15 mouse cellular contexts compared by ENCODE assay signal in the genomic region with DNA sequence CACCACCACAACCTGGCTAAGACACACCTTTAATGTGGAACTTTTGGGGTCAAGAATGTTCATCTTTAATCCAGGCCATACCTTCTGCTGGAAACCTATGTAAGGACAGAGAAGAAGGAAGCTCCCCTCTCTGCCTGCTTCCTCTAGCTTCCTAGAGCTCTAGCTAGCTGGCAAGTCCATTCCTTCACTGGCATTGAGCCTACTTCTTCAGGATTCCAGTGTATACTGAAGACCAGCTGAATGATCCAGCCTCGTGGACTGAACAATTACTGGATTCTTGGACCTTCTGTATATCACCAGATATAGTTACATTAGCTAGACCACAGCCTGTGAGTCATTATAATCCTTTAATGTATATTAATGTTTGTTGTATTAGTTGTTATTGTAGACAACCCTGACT.
A peak's percentile ranks its signal among the peaks of the same experiment; 100 is the strongest.
DNase-seq lines count a peak whose midpoint lies in the region.
"Had no signal": no experiment of that assay in that cellular context is flagged by ENCODE, and none has a peak within 500 bp of the region (broad histone marks: within the 10 kb centered on the region; RNA-seq: fewer than 3 reads in every experiment).

No protein-coding gene starts in this region.

- DNase-seq in adrenal gland, postnatal 10 days: peak; percentile 31
- no peak for DNase-seq in adrenal gland, postnatal 25 days
- DNase-seq in heart, adult 11 months: peak; percentile 33
- no peak for DNase-seq in heart, adult 9 months (ENCODE audit: low spot score in 2 of 2)
- peak; percentile 53 for DNase-seq in 3T3-L1 (ENCODE audit: low read depth, low spot score)
- DNase-seq in adipocyte (ENCODE audit: low spot score): peak; percentile 53
- DNase-seq in spleen, postnatal 36 days (ENCODE audit: low spot score in 2 of 2): no peak
- DNase-seq: adrenal gland, adult 2 months; adrenal gland, postnatal 14 days; cerebellum, adult 11 months; cerebellum, adult 18-20 months; cerebellum, adult 8-10 months; cerebellum, adult 9-11 months; cerebellum, postnatal 25 days; embryo, embryonic 11 days had no signal

Comparison
In these comparisons a context has a peak if more than half of its experiments do, and no peak if none do; other contexts are left out.
1. DNase-seq: peak in adrenal gland, postnatal 10 days (single experiment), heart, adult 11 months (single experiment), 3T3-L1 (single experiment) and adipocyte (single experiment); none in adrenal gland, postnatal 25 days (single experiment), heart, adult 9 months (0 of 2) and spleen, postnatal 36 days (0 of 2).